Mouse (Mus musculus) hindbrain, embryonic 14.5 days (tissue): ENCODE measurements at regions not wholly inside any gene's neighbourhood (a gene's known extent, or its start where the extent isn't known, plus 50 kb on each side); places are given as distances from the start of the nearest gene placed in this dataset.
A peak's percentile ranks its signal among the peaks of the same experiment; 100 is the strongest.

ENCODE experiments used
- ATAC-seq: fragments of 200-750 bp; cut with Nextera tagmentation; 2 replicates; pipeline ENCODE4 v1.8.0; 2017; ENCODE audit warnings: moderate number of reproducible peaks, mild to moderate bottlenecking, moderate TSS enrichment, moderate library complexity; ENCODE audit not compliant: low FRiP score
- DNase-seq: peaks from one replicate; pipeline ENCODE4 v3.0.0-alpha.2; 2015; ENCODE audit warnings: low spot score
- H3K27ac ChIP-seq: fragments of 300-500 bp; sonication (generic); 2 replicates; pipeline ENCODE4 v1.5.1; 2014; ENCODE audit warnings: mild to moderate bottlenecking, moderate library complexity
- H3K27me3 ChIP-seq: fragments of 300-500 bp; sonication (generic); 2 replicates; pipeline ENCODE4 v1.6.1; 2014; ENCODE audit warnings: mild to moderate bottlenecking, low read length, mixed read lengths; ENCODE audit not compliant: control insufficient read depth, insufficient read depth
- H3K36me3 ChIP-seq: fragments of 300-500 bp; sonication (generic); replicated peaks from 2 replicates; pipeline ENCODE4 v1.6.1; 2014; ENCODE audit not compliant: control insufficient read depth, insufficient read depth
- H3K4me1 ChIP-seq: fragments of 300-500 bp; sonication (generic); replicated peaks from 2 replicates; pipeline ENCODE4 v1.6.1; 2014; ENCODE audit warnings: antibody characterized with exemption, low read length, mixed read lengths; ENCODE audit not compliant: control insufficient read depth, insufficient read depth
- H3K4me2 ChIP-seq: fragments of 300-500 bp; sonication (generic); replicated peaks from 2 replicates; pipeline ENCODE4 v1.6.1; 2014; ENCODE audit warnings: mild to moderate bottlenecking, moderate library complexity
- H3K4me3 ChIP-seq: fragments of 300-500 bp; sonication (generic); replicated peaks from 2 replicates; pipeline ENCODE4 v1.5.1; 2014; ENCODE audit warnings: mild to moderate bottlenecking, low read length
- H3K9ac ChIP-seq: fragments of 300-500 bp; sonication (generic); 2 replicates; pipeline ENCODE4 v1.6.1; 2014
- H3K9me3 ChIP-seq: fragments of 300-500 bp; sonication (generic); 2 replicates; pipeline ENCODE4 v1.6.1; 2016; ENCODE audit warnings: low read length; ENCODE audit not compliant: control insufficient read depth
- WGBS: fragments of 180-500 bp; shearing (Covaris S2); extraction: QIAGEN DNeasy Blood & Tissue Kit; methylation state at CpG from one replicate; pipeline ENCODE4 v1.1.7; 2014; 5-methylcytosine and 5-hydroxymethylcytosine counted together

- ATAC-seq (no peak), DNase-seq (no peak)
- no peak overlapping the region for H3K27ac ChIP-seq
- H3K9ac ChIP-seq, result no peak overlapping the region
- WGBS, result 65% methylated on average over 3 of the region's 3 CpGs
- H3K4me3 ChIP-seq, result no peak overlapping the region
- H3K4me2 ChIP-seq, result no peak overlapping the region
- no peaks in the 10 kb centered on the region for H3K27me3 ChIP-seq
- no peaks in the 10 kb centered on the region for H3K36me3 ChIP-seq
- no peaks in the 10 kb centered on the region for H3K9me3 ChIP-seq
- H3K4me1 ChIP-seq, result no peaks in the 10 kb centered on the region
Measured at GRCm38 (mm10) chr1:73570944-73571343, 553.3 kb downstream of the Tns1 start.

DNA sequence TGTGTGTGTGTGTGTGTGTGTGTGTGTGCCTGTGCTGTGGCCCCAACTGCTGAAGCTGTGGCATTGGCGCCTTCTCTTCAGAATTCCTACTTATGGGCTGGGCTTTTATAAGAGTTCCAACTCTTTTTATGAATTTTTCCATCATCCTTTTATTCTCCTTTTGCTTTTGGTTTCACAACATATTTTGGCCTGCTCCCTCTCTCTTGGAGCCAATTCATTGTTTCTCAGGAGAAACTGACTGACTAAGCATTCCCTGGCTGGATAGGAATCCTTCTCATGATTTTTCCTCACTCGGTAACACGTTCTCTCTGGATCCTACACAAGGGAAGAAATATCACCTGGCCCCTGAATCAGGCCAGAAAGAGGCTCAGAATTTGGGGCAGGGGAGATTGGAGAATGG is 551.1 kb upstream of the Tnp1 start:
- WGBS, result 92% methylated on average over 3 of the region's 3 CpGs
- no peak overlapping the region for H3K9ac ChIP-seq
- H3K4me2 ChIP-seq, result no peak overlapping the region
- H3K27ac ChIP-seq, result no peak overlapping the region
- H3K4me3 ChIP-seq, result no peak overlapping the region
- no peak for ATAC-seq
- H3K9me3 ChIP-seq, result peaks cover 8% of the 10 kb centered on the region; the same call in 1 of the 2 replicates
- no peak for DNase-seq
- H3K36me3 ChIP-seq, result no peaks in the 10 kb centered on the region
- H3K27me3 ChIP-seq, result no peaks in the 10 kb centered on the region
- H3K4me1 ChIP-seq, result no peaks in the 10 kb centered on the region

GRCm38 (mm10) chr1:73560594-73560993 is 544.9 kb upstream of the Tnp1 start:
- H3K27me3 ChIP-seq, result no peaks in the 10 kb centered on the region
- DNase-seq, result no peak
- no peak for ATAC-seq
- H3K27ac ChIP-seq, result no peak overlapping the region
- WGBS, result 94% methylated on average over 1 of the region's 1 CpGs
- H3K4me3 ChIP-seq, result no peak overlapping the region
- H3K9me3 ChIP-seq, result peaks cover 8% of the 10 kb centered on the region; the same call in 1 of the 2 replicates
- no peak overlapping the region for H3K4me2 ChIP-seq
- H3K9ac ChIP-seq, result no peak overlapping the region
- no peaks in the 10 kb centered on the region for H3K4me1 ChIP-seq
- H3K36me3 ChIP-seq, result no peaks in the 10 kb centered on the region

- no peak overlapping the region for H3K4me2 ChIP-seq
- 66% methylated on average over 3 of the region's 3 CpGs for WGBS
- ATAC-seq (peak; percentile 31; the same call in 1 of the 2 replicates), DNase-seq (peak; percentile 40)
- no peak overlapping the region for H3K9ac ChIP-seq
- H3K4me1 ChIP-seq, result peaks cover 7% of the 10 kb centered on the region; the same call in 1 of the 2 replicates
- H3K27me3 ChIP-seq, result no peaks in the 10 kb centered on the region
- H3K4me3 ChIP-seq, result no peak overlapping the region
- no peaks in the 10 kb centered on the region for H3K9me3 ChIP-seq
- H3K36me3 ChIP-seq, result no peaks in the 10 kb centered on the region
- peak overlapping the region; percentile 47 for H3K27ac ChIP-seq
Measured at GRCm38 (mm10) chr1:73547877-73548276, 532.2 kb upstream of the Tnp1 start.

- no peak for ATAC-seq
- H3K27ac ChIP-seq, result no peak overlapping the region
- no peak for DNase-seq
- H3K9ac ChIP-seq, result no peak overlapping the region
- no peak overlapping the region for H3K4me3 ChIP-seq
- WGBS, result 69% methylated on average over 6 of the region's 6 CpGs
- H3K4me1 ChIP-seq, result peaks cover 7% of the 10 kb centered on the region; the same call in 1 of the 2 replicates
- H3K36me3 ChIP-seq, result no peaks in the 10 kb centered on the region
- no peak overlapping the region for H3K4me2 ChIP-seq
- no peaks in the 10 kb centered on the region for H3K9me3 ChIP-seq
- no peaks in the 10 kb centered on the region for H3K27me3 ChIP-seq
Measured at GRCm38 (mm10) chr1:73545401-73545800, 529.7 kb upstream of the Tnp1 start.

DNA sequence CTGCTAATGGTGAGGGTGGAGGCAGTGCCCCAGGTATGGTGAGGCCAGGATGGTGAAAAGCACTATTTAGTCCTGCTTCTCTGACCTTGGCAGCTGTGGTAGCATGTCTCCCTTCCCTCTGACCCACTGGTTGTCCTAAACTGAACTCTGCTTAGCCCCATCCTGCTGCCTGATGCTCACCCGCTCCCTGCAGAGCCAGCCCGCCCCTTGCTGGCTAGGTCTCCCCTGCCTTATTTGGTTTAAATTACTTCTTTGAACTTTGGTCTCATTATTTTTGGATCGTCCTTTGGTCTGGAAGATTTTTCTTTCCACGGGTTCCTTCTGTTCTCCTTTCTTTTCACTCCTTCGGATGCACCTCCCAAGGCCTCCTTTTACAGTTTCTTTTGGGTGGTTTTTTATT is 525.7 kb upstream of the Tnp1 start:
- 60% methylated on average over 5 of the region's 5 CpGs for WGBS
- ATAC-seq, result no peak
- no peak overlapping the region for H3K9ac ChIP-seq
- DNase-seq, result no peak
- no peak overlapping the region for H3K27ac ChIP-seq
- no peaks in the 10 kb centered on the region for H3K36me3 ChIP-seq
- no peaks in the 10 kb centered on the region for H3K9me3 ChIP-seq
- H3K27me3 ChIP-seq, result no peaks in the 10 kb centered on the region
- no peak overlapping the region for H3K4me3 ChIP-seq
- no peaks in the 10 kb centered on the region; the same call in 1 of the 2 replicates for H3K4me1 ChIP-seq
- H3K4me2 ChIP-seq, result no peak overlapping the region

GRCm38 (mm10) chr1:73538420-73538871 is 522.7 kb upstream of the Tnp1 start:
- H3K9me3 ChIP-seq, result no peaks in the 10 kb centered on the region
- ATAC-seq, result peak; percentile 90
- no peaks in the 10 kb centered on the region; the same call in 1 of the 2 replicates for H3K4me1 ChIP-seq
- H3K36me3 ChIP-seq, result no peaks in the 10 kb centered on the region
- H3K27ac ChIP-seq, result peak overlapping the region; percentile 54; the same call in 1 of the 2 replicates
- H3K4me2 ChIP-seq, result no peak overlapping the region
- peak; percentile 25 for DNase-seq
- WGBS, result 37% methylated on average over 2 of the region's 2 CpGs
- H3K9ac ChIP-seq, result no peak overlapping the region
- H3K4me3 ChIP-seq, result no peak overlapping the region
- H3K27me3 ChIP-seq, result no peaks in the 10 kb centered on the region

DNA sequence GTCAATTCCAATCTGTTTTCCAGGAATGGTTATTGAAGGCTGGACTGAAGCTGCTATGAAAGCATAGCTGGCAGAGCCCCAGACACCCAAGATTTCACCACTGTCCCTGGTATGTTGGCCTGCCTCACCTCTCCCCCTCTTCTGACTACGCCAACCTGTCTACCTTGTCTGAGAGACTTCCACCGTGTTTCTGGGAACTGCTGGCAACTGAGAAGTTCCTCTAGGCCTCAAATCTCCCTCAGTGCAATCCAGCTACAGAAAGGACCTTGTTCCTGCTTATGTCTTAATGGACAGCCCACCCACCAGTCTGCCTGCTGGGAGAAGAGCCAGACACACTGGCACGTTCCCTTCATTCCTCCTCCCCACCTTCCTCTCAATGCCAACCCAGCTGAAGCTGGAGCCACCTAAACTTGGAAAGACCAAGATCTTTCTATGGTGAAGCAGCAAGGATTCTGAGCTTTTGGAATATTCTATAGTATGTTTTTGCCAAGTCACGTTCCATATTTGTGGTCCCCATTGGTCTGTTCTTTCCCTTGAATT is 520.1 kb upstream of the Tnp1 start:
- no peak overlapping the region for H3K9ac ChIP-seq
- no peaks in the 10 kb centered on the region for H3K27me3 ChIP-seq
- no peaks in the 10 kb centered on the region; the same call in 1 of the 2 replicates for H3K4me1 ChIP-seq
- H3K4me2 ChIP-seq, result no peak overlapping the region
- ATAC-seq (no peak), DNase-seq (no peak)
- no peak overlapping the region for H3K27ac ChIP-seq
- 80% methylated on average over 4 of the region's 4 CpGs for WGBS
- H3K36me3 ChIP-seq, result no peaks in the 10 kb centered on the region
- no peak overlapping the region for H3K4me3 ChIP-seq
- H3K9me3 ChIP-seq, result no peaks in the 10 kb centered on the region

GRCm38 (mm10) chr1:73533526-73533925 is 517.8 kb upstream of the Tnp1 start:
- Histone ChIP-seq H3K9ac (no peak overlapping the region), H3K36me3 (no peaks in the 10 kb centered on the region), H3K27ac (no peak overlapping the region), H3K27me3 (no peaks in the 10 kb centered on the region), H3K9me3 (no peaks in the 10 kb centered on the region), H3K4me1 (no peaks in the 10 kb centered on the region; the same call in none of the 2 replicates), H3K4me3 (no peak overlapping the region), H3K4me2 (no peak overlapping the region)
- ATAC-seq (no peak), DNase-seq (no peak)
- 89% methylated on average over 3 of the region's 3 CpGs for WGBS

- Histone ChIP-seq H3K9me3 (no peaks in the 10 kb centered on the region), H3K9ac (no peak overlapping the region), H3K36me3 (no peaks in the 10 kb centered on the region), H3K27ac (no peak overlapping the region), H3K4me2 (no peak overlapping the region), H3K27me3 (no peaks in the 10 kb centered on the region), H3K4me1 (no peaks in the 10 kb centered on the region; the same call in 1 of the 2 replicates), H3K4me3 (no peak overlapping the region)
- ATAC-seq, result no peak
- no peak for DNase-seq
- 85% methylated on average over 4 of the region's 4 CpGs for WGBS
Measured at GRCm38 (mm10) chr1:73532316-73532715, 516.6 kb upstream of the Tnp1 start.
